Mouse (Mus musculus) hindbrain, postnatal 0 days (tissue): ENCODE data around the gene Cryl1. TPM values are rescaled to one million over a fixed set of nuclear protein-coding genes. Genes with fewer than 3 reads are reported as not detected.

ENCODE experiments used
- ATAC-seq: fragments of 200-750 bp; cut with Nextera tagmentation; 2 replicates; pipeline ENCODE4 v1.8.0; 2017; ENCODE audit warnings: mild to moderate bottlenecking, moderate TSS enrichment, moderate library complexity
- DNase-seq: peaks from one replicate; pipeline ENCODE4 v3.0.0-alpha.2; 2015; ENCODE audit warnings: low spot score
- H3K27ac ChIP-seq: fragments of 300-500 bp; sonication (generic); 2 replicates; pipeline ENCODE4 v1.5.1; 2014; ENCODE audit warnings: mild to moderate bottlenecking
- H3K27me3 ChIP-seq: fragments of 300-500 bp; sonication (generic); 2 replicates; pipeline ENCODE4 v1.6.1; 2014; ENCODE audit warnings: low read length, mixed read lengths; ENCODE audit not compliant: insufficient read depth
- H3K36me3 ChIP-seq: fragments of 300-500 bp; sonication (generic); 2 replicates; pipeline ENCODE4 v1.6.1; 2014; ENCODE audit warnings: low read length, mixed read lengths; ENCODE audit not compliant: insufficient read depth
- H3K4me1 ChIP-seq: fragments of 300-500 bp; sonication (generic); 2 replicates; pipeline ENCODE4 v1.6.1; 2014; ENCODE audit warnings: antibody characterized with exemption, low read length, mixed read lengths; ENCODE audit not compliant: insufficient read depth
- H3K4me2 ChIP-seq: fragments of 300-500 bp; sonication (generic); 2 replicates; pipeline ENCODE4 v1.6.1; 2014; ENCODE audit warnings: low read depth, mild to moderate bottlenecking, low read length, moderate library complexity, mixed read lengths
- H3K4me3 ChIP-seq: fragments of 300-500 bp; sonication (generic); 2 replicates; pipeline ENCODE4 v1.5.1; 2014; ENCODE audit warnings: low read length
- H3K9ac ChIP-seq: fragments of 300-500 bp; sonication (generic); replicated peaks from 2 replicates; pipeline ENCODE4 v1.6.1; 2014; ENCODE audit warnings: mild to moderate bottlenecking, low read length, moderate library complexity, mixed read lengths
- H3K9me3 ChIP-seq: fragments of 300-500 bp; sonication (generic); 2 replicates; pipeline ENCODE4 v1.6.1; 2016; ENCODE audit warnings: low read length, mixed read lengths
- CTCF ChIP-seq: IDR thresholded peaks from 2 replicates; pipeline ENCODE4 v1.5.1; 2016; ENCODE audit warnings: antibody characterized with exemption, control low read depth, low read depth
- WGBS: fragments of 180-500 bp; shearing (Covaris S2); extraction: QIAGEN DNeasy Blood & Tissue Kit; methylation state at CpG from one replicate; pipeline ENCODE4 v1.1.7; 2014; 5-methylcytosine and 5-hydroxymethylcytosine counted together
- polyA plus RNA-seq: library from polyadenylated mRNA; unstranded; fragments of >200 nt; fragmentation: Nextera tagmentation; extraction: Ambion mirVana; gene quantifications from 2 replicates; pipeline ENCODE4 v1.2.1, GENCODE M21; 2015
- total RNA-seq: library from RNA; depleted of rRNA; stranded (reverse); fragments of >200 nt; gene quantifications from 2 replicates; pipeline ENCODE4 v1.2.3, GENCODE M21; 2014

Cryl1 gene
- total and polyA plus RNA-seq, 2 experiments from 2014 or later = 16.0 to 19.3 TPM

DNA sequence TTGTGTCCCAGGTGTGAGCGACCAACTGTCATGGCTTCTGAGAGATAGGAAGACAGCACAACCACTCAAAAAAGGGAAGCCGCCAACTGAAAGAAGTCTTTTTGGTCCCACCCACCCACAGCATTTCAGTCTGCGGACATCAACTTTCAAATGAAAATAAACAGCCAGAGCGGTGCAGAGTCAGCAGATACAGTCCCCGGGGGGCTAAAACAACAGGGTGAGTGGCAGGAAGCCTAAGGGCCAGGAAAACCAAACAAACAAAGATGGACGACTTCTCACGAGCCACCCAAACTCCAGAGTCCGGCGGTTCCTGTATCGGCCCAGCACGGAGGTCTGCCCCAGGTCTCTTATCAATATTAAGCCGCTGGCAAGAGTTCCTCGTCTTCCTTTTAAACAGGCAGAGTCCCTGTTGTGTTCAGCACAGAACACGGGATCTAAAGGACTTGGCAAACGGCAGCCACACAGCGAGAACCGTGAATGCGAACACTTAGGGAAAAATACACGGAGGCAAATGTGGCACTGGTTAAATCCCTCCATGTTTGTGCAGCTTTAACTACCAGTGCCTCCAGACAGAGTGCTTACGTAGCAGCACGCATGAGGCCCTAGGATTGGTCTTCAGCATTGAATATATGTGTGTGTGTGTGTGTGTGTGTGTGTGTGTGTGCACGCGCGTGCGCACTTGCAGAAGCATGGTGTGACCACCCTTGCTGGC, 53.4 kb downstream of the Cryl1 start:
- ATAC-seq (no peak), DNase-seq (no peak)
- no peaks in the 10 kb centered on the region; the same call in 1 of the 2 replicates for H3K4me1 ChIP-seq
- 0 out of 2 replicates have a peak overlapping the region, but pooled peaks have one; percentile 21 for H3K4me2 ChIP-seq
- no peak overlapping the region for H3K4me3 ChIP-seq
- WGBS = 73% methylated on average over 25 of the region's 25 CpGs
- no peak overlapping the region for H3K9ac ChIP-seq
- no peaks in the 10 kb centered on the region for H3K36me3 ChIP-seq
- TF ChIP-seq CTCF = no peak
- no peaks in the 10 kb centered on the region for H3K9me3 ChIP-seq
- no peak overlapping the region for H3K27ac ChIP-seq
- no peaks in the 10 kb centered on the region for H3K27me3 ChIP-seq

DNA sequence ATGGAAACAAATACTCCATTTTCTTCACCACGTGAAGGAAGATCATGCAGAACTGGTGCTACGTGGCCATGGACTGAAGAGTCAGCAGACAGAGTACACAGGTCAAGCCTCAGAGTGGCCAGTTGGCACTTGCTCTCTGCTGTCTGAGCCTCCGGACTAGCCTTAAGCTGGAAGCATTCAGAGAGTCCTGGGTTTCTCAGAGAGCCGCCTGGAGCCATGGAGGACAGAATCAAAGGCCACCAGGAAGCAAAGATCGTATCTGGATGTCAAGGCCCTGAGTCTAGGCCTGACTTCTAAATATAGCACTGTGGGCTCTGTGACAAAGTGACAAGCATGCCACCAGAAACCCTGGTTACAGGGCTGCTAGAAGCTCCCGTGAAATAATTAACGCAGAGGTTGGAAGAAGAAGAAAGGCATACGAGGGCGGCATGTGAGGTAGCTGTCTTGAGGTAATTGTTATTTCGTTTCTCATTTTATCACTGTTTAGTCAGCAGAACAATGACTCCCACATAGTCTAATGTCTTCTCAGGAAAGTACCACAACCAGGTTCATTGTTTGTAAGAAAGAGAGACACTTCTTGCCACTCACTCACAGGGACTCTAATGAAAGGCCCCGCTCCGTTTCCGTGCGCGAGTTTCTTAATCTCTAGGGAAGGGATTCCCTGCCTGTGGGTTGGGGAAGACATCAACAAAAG, 55.1 kb downstream of the Cryl1 start:
- H3K9ac ChIP-seq = no peak overlapping the region
- no peaks in the 10 kb centered on the region; the same call in 1 of the 2 replicates for H3K4me1 ChIP-seq
- no peak overlapping the region for H3K4me3 ChIP-seq
- TF ChIP-seq CTCF = no peak
- no peaks in the 10 kb centered on the region for H3K36me3 ChIP-seq
- no peaks in the 10 kb centered on the region for H3K27me3 ChIP-seq
- DNase-seq (peak; percentile 17), ATAC-seq (no peak)
- H3K9me3 ChIP-seq = no peaks in the 10 kb centered on the region
- no peak overlapping the region for H3K27ac ChIP-seq
- WGBS = 33% methylated on average over 15 of the region's 15 CpGs
- H3K4me2 ChIP-seq = no peak overlapping the region

- WGBS = 80% methylated on average over 6 of the region's 6 CpGs
- ATAC-seq (no peak), DNase-seq (no peak)
- Histone ChIP-seq H3K9ac (no peak overlapping the region), H3K27me3 (no peaks in the 10 kb centered on the region), H3K27ac (no peak overlapping the region), H3K4me3 (no peak overlapping the region), H3K36me3 (no peaks in the 10 kb centered on the region), H3K4me1 (no peaks in the 10 kb centered on the region; the same call in 1 of the 2 replicates), H3K9me3 (no peaks in the 10 kb centered on the region), H3K4me2 (no peak overlapping the region)
- TF ChIP-seq CTCF = no peak
Measured at GRCm38 (mm10) chr14:57342316-57343055, 55.8 kb downstream of the Cryl1 start.

GRCm38 (mm10) chr14:57338666-57339065, 59.7 kb downstream of the Cryl1 start:
- Histone ChIP-seq H3K4me1 (no peaks in the 10 kb centered on the region; the same call in 1 of the 2 replicates), H3K36me3 (no peaks in the 10 kb centered on the region), H3K9ac (no peak overlapping the region), H3K27me3 (no peaks in the 10 kb centered on the region), H3K27ac (no peak overlapping the region), H3K4me3 (no peak overlapping the region), H3K9me3 (no peaks in the 10 kb centered on the region), H3K4me2 (no peak overlapping the region)
- 48% methylated on average over 6 of the region's 6 CpGs for WGBS
- no peak for DNase-seq
- no peak for TF ChIP-seq CTCF
- ATAC-seq = no peak

GRCm38 (mm10) chr14:57334833-57335232, 63.5 kb downstream of the Cryl1 start:
- no peak for ATAC-seq
- no peak overlapping the region for H3K9ac ChIP-seq
- H3K36me3 ChIP-seq = no peaks in the 10 kb centered on the region
- H3K4me3 ChIP-seq = no peak overlapping the region
- DNase-seq = no peak
- no peak overlapping the region for H3K27ac ChIP-seq
- H3K9me3 ChIP-seq = no peaks in the 10 kb centered on the region
- H3K4me1 ChIP-seq = no peaks in the 10 kb centered on the region; the same call in 1 of the 2 replicates
- H3K4me2 ChIP-seq = no peak overlapping the region
- 71% methylated on average over 6 of the region's 6 CpGs for WGBS
- peak; percentile 50 for TF ChIP-seq CTCF
- no peaks in the 10 kb centered on the region for H3K27me3 ChIP-seq

DNA sequence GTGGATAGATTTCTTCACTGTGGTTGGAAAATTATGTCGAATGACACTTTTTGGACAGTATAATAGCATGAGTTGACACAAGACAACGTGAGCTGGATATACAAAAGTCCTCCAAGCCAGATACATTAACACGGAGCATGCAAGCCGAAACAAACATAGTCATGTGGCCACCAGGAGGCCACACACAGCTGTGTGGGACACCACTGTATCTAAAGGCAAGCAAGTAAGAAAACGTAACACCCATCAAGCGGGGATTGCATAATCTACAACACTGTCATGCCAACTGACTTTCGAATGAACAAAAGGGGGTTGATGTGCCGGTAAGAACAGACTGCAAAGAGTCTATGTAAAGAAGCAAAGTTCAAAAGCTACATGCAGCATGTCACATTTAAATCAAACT, 65.8 kb downstream of the Cryl1 start:
- no peaks in the 10 kb centered on the region for H3K9me3 ChIP-seq
- H3K9ac ChIP-seq = no peak overlapping the region
- no peak overlapping the region for H3K4me3 ChIP-seq
- no peaks in the 10 kb centered on the region for H3K27me3 ChIP-seq
- H3K4me2 ChIP-seq = no peak overlapping the region
- no peaks in the 10 kb centered on the region for H3K36me3 ChIP-seq
- ATAC-seq (no peak), DNase-seq (no peak)
- no peak overlapping the region for H3K27ac ChIP-seq
- no peak for TF ChIP-seq CTCF
- WGBS = 83% methylated on average over 8 of the region's 8 CpGs
- H3K4me1 ChIP-seq = no peaks in the 10 kb centered on the region; the same call in 1 of the 2 replicates
